Mouse (Mus musculus): ENCODE measurements around the gene Lipo4. TPM values are rescaled to one million over a fixed set of nuclear protein-coding genes. Genes with fewer than 3 reads are reported as not detected.
"Not testable (repeated sequence)": the region's sequence is repeated elsewhere in the genome, so short reads cannot be mapped to it uniquely, and the experiment has no call there.

Gene Lipo4
- polyA plus RNA-seq (2014; fragmentation: Nextera tagmentation; extraction: Ambion mirVana): not detected in 2 replicates

DNA sequence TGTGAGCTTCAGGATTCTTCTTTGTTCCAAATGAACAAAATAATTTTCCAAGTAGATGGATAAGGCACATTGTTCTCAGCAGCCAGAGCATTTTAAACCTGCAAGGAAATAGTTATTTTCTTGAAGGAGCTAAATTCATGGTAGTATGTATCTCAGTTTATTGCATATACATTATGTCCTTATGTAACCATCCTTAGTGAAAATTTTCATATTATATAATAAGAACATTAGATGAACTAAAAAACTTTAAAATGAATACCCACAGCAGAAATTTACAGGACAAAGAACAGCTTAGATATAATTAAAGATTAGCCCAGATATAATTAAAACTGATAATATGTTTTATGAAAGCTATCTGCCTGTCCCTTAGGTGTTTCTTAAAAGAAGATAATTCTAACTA, at the start of gene Lipo4:
Gene Lipo4 (minus strand): TSS at position 101 of the 400 bp plus-strand sequence.
- no peak for TF ChIP-seq CTCF (IDR thresholded peaks at IDR 0.05; ENCODE audit: low read depth)
- no peak within 1 kb of the TSS for H3K4me2 ChIP-seq
- DNase-seq: no peak
- no peak within 1 kb of the TSS for H3K4me3 ChIP-seq (ENCODE audit: low read depth, low read length)
- H3K27me3 ChIP-seq (ENCODE audit: insufficient read depth, low read length): no peaks in the 10 kb centered on the region
- H3K9me3 ChIP-seq (ENCODE audit: low read depth, low read length): no peaks in the 10 kb centered on the region
- no peak within 1 kb of the TSS for H3K9ac ChIP-seq
- no peak for ATAC-seq (ENCODE audit: insufficient read depth)
- no peaks in the 10 kb centered on the region for H3K36me3 ChIP-seq (ENCODE audit: insufficient read depth)
- H3K4me1 ChIP-seq (ENCODE audit: insufficient read depth): no peaks in the 10 kb centered on the region
- no peak within 1 kb of the TSS for H3K27ac ChIP-seq (ENCODE audit: low read depth)

DNA sequence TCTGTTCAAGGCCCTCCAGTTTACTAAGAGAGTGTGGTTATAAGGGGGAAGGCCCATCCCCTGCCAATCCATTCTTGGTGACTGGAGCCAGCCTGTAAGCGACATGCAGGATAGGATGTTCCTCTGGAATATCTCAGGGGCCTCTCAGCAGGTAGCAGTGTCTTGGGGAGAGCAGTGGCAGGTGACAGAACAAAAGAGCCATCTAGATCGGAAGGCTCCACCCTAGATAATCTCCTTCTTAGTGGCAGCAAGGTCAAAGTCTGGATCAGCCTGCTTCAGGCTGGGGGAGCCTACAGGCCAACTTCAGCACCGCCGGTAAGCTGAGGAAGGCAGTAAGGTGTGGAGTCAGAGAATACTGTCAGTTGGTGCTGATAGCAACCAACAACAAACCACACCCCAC, 61.2 kb downstream of the Lipo4 start:
- not testable (repeated sequence) for H3K4me3 ChIP-seq (ENCODE audit: low read depth, low read length); H3K9me3 ChIP-seq (ENCODE audit: low read depth, low read length); H3K4me2 ChIP-seq; H3K27ac ChIP-seq (ENCODE audit: low read depth); ATAC-seq (ENCODE audit: insufficient read depth); H3K27me3 ChIP-seq (ENCODE audit: insufficient read depth, low read length); H3K4me1 ChIP-seq (ENCODE audit: insufficient read depth); H3K36me3 ChIP-seq (ENCODE audit: insufficient read depth); DNase-seq; H3K9ac ChIP-seq
- WGBS: 40% methylated on average over 4 of the region's 4 CpGs

DNA sequence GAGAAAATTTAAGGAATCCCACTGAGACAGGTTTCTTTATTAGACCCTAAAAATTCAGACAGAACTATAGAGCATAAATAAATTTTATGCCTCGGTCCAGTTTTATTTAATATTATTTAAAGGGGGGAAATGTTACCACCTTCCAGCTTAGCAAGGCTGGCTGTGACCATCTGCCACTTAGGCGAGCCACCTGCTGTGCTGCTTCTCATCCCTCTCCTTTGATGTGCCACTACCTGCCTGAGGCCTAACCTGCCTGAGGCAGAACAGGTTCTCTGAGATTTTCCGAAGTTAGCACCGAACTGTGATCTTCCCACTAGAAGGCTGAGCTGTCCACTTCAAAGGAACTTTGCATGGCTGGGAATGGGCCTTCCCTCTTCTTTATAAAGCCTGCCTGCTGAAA, 63.9 kb downstream of the Lipo4 start:
- no peak overlapping the region for H3K27ac ChIP-seq (ENCODE audit: low read depth)
- WGBS: 79% methylated on average over 4 of the region's 4 CpGs
- H3K4me1 ChIP-seq (ENCODE audit: insufficient read depth): no peaks in the 10 kb centered on the region
- no peak overlapping the region for H3K4me2 ChIP-seq
- no peak overlapping the region for H3K9ac ChIP-seq
- no peaks in the 10 kb centered on the region for H3K36me3 ChIP-seq (ENCODE audit: insufficient read depth)
- no peak for ATAC-seq (ENCODE audit: insufficient read depth)
- H3K4me3 ChIP-seq (ENCODE audit: low read depth, low read length): no peak overlapping the region
- TF ChIP-seq CTCF (IDR thresholded peaks at IDR 0.05; ENCODE audit: low read depth): no peak
- no peaks in the 10 kb centered on the region for H3K27me3 ChIP-seq (ENCODE audit: insufficient read depth, low read length)
- no peak for DNase-seq
- no peaks in the 10 kb centered on the region for H3K9me3 ChIP-seq (ENCODE audit: low read depth, low read length)

Other genes starting within 250 kb of the Lipo4 start
- gene Rnls, start 125.5 kb downstream of the Lipo4 start, polyA plus RNA-seq (2014; fragmentation: Nextera tagmentation; extraction: Ambion mirVana): 6.6 and 6.8 TPM in 2 replicates
- gene Gm8978, start 107.5 kb upstream of the Lipo4 start, polyA plus RNA-seq (2014; fragmentation: Nextera tagmentation; extraction: Ambion mirVana): not detected in 2 replicates
- gene Lipo2, start 233.6 kb upstream of the Lipo4 start, polyA plus RNA-seq (2014; fragmentation: Nextera tagmentation; extraction: Ambion mirVana): 0.22 and 0.25 TPM in 2 replicates
- gene Lipo3, start 244.2 kb upstream of the Lipo4 start, polyA plus RNA-seq (2014; fragmentation: Nextera tagmentation; extraction: Ambion mirVana): 18.0 and 18.7 TPM in 2 replicates